Mouse (Mus musculus) induced T-regulatory cell, adult 2 months (primary cell): ENCODE results near the gene Esyt2.
"Not testable (repeated sequence)": the region's sequence is repeated elsewhere in the genome, so short reads cannot be mapped to it uniquely, and the experiment has no call there.

Source experiments
- DNase-seq: peaks from one replicate; pipeline ENCODE4 v3.0.0-alpha.2; 2012; ENCODE audit warnings: low read depth

The Esyt2 gene

DNA sequence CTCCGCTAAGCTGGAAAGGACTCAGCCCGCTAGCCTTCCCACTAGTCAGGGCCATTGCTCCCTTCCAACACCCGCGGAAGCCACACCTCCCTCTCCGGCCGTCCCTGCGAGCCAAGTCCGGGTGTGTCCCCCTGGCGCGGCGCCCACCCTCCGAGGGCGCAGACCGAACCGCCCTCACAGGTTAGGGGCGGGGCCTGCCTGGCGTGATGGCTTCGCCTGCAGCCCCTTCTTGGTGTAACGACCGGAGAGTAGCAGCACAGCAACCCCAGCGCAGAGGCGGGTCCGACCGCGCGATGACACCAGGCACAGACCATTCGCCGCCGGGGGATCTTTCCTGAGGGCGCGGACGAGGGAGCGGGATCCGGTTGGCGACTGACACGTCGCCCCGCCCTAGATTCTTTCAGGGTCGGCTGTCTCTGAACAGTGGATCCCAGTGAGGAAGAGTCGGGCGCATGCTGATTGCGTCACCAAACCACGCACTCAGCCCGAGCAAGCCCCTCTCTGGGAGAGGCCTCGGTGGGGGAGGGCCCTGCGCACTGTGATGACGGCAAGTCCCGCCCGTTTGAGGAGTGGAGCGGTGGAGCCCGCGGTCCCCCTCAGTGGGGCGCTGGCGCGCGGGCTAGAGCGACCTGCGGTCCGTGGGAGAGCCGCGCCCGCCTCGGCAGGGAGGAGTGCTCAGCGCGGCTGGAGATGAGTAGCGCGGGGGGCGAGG, at the start of gene Esyt2:
Gene Esyt2, plus strand, starts transcription at position 544 of the 712 bp plus-strand sequence.
- DNase-seq: peak; percentile 99

DNA sequence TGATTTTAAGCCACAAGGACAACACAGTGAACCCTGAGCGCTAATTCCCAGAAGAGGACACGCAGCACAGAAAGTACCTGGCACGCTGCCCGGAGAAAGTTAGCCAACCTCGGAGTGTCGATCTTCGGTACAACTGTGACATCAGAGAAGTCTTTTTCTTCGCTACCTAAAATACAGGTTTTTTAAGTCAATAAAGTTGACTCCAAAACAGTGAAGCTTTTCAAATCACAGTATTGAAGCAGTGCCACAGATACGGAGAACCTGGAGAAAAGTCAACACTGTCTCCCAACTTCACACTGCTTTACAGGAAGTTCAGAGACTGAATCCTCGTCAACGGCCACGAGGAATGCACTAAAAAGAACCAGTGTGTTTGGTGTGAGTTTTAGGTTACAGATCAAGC, 49.4 kb upstream of the Esyt2 start:
- DNase-seq: no peak

DNA sequence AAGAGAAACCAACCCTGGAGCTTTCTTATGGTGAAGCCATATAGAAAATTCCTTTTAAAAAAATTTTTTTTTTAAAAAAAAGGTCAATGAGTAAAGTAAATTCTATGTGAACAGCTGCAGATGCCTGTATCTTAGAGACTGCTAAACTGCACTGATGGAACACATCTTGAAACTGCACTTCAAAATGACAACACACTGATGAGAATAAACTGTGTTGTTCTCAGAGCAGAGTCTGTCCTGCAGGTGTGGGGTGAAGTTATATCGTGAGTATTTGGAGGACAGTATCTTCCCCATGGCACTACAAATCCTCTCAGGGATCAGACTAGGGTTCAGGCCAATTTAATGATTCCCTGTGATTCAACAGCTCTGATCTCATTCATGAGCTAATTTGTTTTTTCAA, 48.9 kb upstream of the Esyt2 start:
- DNase-seq: no peak

DNA sequence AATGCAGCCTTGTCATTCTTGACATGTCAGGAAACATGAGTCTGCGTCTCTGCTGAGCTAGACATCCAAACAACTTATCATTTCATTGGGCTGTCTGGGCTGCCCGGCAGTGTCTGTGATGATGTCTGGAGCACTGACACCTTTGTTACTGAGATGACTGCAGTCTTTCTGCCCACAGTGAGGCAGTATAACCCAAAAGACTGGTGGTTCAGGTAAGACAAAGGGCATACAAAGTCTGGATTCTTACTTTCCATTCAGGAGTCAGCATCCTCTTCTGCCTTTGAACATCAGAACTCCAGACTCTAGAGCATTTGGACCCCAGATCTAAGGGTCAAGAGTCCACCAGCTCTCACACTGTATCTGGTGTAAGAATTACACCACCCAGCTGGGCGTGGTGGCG, 45.6 kb upstream of the Esyt2 start:
- peak; percentile 54 for DNase-seq

DNA sequence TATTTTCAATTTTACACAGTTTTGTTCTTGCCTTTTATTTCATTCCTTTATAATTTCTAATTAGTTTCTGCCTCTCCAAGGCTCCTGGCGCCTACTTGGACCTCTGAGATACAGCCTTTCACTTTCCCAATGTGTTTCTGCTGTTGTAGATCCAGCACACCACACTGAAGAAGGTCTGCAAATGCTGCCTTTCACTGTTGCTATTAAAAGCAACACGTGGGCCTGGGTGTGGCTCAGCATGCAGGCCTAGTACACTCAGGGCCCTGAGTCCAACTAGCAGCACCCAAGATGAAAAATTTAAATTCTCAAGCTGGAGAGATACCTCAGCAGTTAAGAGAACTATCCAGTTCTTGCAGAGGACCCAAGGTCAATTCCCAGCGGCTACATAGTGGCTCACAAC, 44.3 kb upstream of the Esyt2 start:
- no peak for DNase-seq

DNA sequence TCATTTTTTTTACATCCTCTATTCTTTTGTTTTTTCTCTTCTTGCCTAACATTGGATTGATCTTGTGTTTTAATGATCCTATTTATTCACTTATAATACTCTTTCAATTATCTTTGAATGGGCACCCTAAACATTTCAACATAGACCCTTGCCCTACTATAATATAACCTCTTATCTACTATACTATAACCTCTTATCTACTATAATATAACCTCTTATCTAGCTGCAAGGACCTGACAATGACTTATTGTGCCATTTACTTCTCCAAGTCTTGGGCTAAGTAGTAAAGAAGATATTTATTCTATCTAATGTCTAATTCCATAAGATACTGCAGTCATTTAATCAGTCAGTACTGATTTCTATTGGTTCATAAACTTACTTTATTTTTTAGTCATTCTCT, 42.6 kb upstream of the Esyt2 start:
- no peak for DNase-seq

DNA sequence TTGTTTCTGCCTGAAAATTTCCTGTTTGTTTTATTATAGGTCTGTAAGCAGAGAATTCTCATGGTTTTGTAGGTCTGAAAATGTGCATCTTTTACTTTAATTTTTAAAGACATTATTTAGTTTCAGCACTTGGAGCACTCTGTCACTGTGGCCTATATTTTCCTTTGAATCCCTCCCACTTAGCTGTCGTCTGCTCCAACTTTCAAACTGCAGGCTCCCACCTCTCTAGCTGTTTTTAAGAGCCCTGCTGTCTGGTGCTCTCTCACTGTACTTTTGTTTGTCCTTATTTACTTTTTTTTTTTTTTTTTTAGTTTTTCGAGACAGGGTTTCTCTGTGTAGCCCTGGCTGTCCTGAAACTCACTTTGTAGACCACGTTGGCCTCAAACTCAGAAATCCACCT, 42.2 kb upstream of the Esyt2 start:
- no peak for DNase-seq

DNA sequence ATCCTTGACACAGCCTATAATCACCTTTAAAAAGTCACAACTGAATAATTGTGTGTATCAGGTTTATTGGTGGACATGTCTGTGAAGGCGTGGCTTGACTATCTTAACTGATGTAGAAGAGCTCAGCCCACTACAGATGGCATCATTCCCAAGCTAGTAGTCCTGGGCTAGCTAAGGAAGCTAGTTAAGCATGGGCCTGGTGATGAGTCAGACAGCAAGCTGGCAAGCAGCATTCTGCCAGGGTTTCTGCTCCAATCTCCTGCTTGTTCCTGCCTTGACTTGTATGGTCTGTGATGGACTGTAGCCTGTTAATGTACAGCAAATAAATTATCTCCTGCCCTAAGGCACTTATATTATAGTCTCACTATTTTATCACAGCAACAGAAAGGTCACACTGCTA, 36.4 kb upstream of the Esyt2 start:
- no peak for DNase-seq

DNA sequence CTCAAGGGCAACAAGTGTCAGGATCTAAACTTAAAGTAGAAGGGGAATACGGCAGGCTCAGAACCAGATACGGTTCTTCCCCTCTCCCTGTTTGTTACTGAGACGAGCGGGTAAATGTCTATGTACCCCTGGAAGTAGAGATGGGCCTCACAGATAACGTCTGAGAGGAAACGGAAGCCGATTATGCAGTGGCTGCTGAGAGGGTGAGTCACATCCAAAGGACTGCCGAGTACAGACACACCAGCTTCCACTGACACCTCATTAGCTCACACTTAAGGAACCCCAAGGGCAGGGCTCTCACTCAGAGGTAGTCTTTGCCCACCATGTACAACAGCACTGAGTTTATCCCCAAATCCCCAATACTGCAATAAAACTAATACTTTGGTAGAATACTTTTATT, 26.3 kb upstream of the Esyt2 start:
- peak; percentile 57 for DNase-seq

DNA sequence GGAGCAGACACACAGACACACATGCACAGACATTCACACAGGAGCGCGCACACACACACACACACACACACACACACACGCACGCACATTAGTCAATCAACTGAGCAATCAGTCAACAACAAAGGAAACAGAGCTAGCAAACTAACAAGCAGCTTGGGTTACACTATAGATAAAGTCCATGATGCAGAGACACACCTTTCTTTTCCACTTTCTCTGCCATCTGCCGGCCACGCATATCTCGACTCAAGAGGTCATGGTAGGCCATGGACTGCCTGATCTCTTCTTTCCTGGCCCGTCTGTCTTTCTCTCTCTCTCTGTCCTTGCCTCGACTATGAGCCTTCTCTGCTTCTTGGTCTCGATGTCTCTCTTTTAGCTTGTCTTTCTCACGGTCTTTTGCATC, 25.4 kb upstream of the Esyt2 start:
- no peak for DNase-seq

DNA sequence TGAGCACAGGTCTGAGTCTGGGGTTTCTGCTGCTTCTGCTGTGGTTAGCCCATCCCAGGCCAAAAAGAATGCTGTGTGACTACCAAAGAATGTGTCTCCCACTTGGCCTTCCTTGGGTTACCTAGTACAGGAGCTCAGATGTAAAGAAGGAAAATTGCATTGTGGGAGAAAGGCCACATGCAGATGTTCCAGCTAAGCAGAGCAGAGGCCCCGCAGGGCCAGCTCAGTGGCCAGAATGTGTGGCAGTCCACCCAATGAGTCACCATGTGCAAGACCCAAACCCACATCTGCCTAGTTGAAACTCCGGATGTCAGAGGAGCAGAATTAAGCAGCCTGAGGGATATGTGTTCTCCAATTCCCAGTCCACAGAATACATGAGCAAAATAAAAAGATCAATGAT, 22.7 kb upstream of the Esyt2 start:
- DNase-seq: no peak

DNA sequence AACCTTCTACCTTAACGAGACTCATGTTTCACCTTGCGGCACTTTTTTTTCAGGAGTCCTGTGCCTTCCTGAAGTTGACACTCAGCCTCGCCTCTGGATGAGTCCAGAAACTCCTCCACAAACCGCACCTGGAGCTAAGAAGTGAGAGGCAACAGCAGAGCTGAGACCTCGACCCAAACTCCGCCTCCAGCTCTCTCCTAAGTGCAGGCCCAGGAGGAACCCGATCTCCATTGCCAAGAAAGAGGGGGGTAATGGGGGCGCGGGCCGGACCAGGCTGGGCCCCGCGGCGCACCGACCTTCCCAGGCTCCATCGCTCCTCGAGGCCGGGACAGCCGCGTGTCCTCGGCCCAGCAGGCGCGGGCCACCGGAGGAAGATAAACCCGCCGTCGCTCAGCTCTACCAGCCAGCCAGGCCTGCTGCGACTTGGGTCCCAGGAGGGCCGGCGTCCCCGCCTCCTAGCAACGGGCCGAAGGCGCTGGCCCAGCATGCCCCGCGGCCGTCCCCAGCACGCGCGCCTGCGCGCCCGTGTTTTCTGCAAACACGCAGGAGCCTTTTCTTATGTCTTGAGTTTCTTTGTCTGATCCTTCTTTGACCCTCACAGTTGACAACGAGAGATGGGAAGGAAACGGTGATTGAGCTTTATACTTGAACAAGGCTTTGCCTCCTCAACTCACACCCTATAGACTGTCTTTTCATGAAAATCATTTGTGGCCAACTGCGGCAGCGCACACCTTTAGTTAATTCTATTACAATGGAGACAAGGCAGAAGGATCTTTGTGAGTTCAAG, 18.2 kb upstream of the Esyt2 start, which contains the start of gene Wdr60:
Gene Wdr60, minus strand, starts transcription at position 468 of the 787 bp plus-strand sequence.
- DNase-seq: peak; percentile 79

DNA sequence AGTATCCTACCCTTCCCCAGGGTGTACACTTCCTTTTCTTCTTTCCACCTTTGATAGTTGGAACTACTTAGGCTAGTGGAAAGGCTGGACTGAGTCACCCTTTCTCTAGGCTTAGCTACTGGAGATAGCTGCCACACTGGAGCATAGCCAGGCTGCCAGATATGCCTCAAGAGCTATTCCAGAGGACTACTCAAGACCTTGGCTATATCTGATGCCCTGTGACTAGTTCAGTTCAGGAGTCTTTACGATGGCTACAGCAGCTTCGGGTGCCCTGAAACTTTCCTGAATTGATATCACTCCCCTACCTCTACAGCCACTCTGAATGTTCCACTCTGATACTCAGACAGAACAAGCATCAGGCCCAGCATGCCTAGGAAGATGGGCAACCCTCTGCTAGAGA, 16.2 kb upstream of the Esyt2 start:
- no peak for DNase-seq

DNA sequence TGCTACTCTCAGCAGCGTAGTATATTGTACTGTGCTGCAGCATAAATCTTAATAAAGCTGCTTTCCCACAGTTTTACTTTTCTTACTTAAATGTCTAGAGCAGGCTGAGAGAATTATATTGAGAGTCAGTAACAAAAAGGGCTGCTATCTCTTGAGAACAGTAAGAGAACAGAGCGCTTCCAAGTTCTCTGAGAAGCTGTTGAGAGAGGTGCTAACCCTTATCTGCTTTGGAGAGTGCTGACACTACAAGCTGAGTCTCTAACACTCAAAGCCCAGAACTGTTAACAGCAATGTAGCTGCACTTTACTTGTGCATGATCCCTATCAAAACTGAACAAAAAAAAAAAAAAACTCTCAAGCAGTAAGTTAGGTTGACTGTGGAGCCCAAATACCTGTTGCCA, 15.7 kb upstream of the Esyt2 start:
- DNase-seq: no peak

DNA sequence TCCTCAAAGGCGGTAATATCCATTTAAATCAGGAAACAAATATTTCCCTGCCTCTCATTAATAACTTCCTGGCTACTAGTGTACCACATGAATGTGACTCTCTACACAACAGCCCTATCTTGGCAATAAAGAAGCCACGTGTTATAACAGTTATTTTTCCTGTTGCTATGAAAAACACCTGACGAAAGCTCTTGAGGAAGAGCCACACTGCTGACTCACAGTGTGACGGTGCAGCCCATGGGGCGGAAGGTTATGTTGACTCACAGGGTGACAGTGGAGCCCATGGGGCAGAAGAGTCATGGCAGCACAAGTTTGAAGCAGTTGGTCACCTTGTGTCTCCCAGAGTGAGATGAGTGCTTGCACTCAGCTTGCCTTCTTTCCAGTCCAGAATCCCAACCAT, 11.5 kb upstream of the Esyt2 start:
- peak; percentile 70 for DNase-seq

DNA sequence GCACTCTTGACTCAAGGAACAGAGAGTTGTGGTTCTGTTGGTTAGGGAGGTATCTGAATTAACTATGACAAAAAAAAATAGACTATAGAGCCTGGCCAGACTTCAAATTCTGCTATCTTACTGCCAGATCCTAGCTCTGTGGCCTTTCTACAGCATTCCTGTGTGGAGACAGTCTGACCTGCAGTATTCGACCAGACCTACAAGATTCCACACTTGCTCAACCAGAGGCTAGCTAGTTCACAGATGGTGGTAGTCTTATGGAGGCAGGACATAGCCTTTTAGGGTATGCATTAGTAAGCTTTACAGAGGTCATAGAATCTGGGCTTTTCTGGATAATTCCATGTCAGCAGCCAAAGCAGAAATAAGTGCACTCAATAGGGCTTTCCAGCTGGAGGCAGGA, 10.5 kb upstream of the Esyt2 start:
- no peak for DNase-seq

DNA sequence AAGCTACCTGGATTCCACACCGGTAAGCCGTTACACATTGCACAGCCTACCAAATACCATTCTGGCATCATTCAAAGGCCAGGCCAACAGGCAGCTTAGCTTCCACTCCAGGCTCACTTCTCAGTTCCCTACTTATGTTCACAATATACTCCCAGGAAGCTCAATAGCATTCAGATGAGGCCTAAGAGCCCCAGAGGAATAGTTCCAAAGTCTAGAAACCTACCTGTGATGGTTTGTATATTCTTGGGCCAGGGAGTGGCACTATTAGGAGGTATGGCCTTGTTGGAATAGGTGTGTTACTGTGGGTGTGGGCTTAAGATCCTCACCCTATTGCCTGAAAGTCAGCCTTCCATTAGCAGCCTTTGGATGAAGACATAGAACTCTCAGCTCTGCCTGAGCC, 9.9 kb upstream of the Esyt2 start:
- DNase-seq: no peak

DNA sequence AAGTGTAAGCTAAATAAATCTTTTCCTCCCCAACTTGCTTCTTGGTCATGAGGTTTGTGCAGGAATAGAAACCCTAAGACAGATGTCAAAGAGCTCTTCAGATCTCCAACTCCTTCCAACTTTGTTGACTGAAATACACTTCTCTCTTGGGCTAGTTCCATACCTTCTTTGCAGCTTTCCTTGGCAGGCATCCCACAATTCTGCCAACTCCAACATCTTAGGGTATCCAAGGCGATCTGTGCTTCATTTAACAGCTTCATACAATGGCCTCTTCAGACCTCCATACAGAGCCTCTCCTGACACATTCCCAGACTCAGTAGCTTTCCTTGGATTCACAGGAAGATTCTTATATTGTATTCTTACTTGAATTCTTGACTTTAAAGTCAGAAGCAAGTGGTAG, 7.3 kb upstream of the Esyt2 start:
- no peak for DNase-seq

DNA sequence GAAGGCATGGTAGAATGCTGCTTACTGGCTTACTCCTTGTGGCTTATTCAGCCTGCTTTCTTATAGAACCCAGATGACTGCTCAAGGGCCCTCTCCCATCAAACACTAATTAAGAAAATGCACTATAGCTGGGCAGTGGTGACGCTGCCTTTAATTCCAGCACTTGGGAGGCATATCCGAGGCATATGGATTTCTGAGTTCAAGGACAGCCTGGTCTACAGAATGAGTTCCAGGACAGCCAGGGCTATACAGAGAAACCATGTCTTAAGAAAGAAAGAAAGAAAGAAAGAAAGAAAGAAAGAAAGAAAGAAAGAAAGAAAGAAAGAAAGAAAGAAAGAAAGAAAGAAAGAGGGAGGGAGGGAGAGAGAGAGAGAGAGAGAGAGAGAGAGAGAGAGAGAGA, 5.9 kb upstream of the Esyt2 start, which contains the start of gene Gm11027:
Gene Gm11027, plus strand, starts transcription at position 301 of the 400 bp plus-strand sequence.
- DNase-seq: not testable (repeated sequence)

DNA sequence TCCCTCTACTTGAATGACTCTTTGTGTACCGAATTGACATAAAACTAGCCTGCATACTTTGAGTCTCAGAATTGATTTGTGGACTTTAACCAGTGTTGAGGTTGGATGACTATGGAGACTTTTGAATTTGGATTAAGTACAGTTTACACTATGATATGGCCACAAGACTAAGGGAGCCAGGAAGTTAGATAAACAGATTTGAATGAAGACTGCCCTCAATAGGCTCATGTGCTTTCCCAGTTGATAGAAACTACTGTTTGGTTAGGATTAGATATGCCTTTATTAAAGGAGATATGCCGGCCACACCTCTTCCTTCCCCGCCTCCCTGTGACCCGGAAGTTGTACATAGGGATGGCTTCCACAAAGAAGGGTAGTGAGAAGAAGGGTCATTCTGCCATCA, 5.4 kb upstream of the Esyt2 start:
- DNase-seq: no peak

DNA sequence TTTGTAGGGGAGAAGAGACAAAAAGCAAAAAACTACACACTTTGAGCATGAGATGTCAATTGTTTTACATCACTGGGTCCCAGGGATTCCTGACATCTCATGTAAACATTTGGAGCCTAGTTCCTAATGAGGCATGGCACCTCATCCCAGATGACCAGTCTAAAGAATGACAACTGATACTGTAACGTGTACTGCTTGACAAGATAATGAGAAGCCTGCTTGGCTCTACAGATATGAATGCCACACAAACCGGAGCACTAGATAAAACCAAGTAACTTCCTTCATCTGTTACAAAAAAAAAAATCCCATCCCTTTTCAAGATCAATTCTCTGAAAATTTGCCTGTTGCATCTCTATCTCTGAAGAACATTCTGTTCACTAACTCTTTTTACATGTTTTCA, 4.0 kb upstream of the Esyt2 start:
- no peak for DNase-seq

DNA sequence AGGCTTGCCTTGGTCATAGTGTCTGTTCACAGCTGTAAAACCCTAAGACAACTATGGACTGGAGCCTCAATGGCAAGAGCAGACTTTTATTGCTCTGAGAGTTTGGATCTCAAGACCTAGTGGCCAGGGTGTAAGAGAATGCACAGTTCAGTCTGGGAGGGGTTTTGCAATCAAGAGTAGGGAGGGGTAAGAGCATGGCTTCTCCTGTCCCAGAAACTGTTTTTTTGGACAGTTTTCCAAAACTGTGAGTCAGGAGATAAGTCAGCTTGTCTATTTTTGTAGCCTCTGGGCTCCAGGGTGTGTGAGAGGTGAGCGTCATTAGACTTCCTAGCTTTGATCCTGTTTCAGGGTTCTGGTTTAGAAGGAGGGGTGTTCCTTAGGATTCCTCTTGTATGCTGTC, 2.5 kb upstream of the Esyt2 start:
- no peak for DNase-seq

DNA sequence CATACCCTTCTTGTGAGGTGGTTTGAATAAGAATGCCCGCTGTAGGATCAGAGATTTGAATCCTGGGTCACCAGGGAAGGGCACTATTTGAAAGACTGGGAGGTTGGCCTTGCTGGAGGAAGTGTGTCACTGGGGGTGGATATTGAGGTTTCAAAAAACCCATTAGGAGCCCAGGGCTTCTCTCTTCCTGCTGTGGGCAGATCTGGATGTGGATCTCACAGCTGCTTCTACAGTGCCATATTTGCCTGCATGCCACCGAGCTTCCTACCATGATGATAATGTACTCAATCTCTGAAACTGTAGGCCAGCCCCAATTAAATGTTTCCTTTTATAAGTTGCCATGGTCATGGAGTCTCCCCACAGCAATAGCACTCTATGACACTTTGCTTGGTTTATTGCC, 1.8 kb upstream of the Esyt2 start:
- no peak for DNase-seq
